Mouse (Mus musculus) CH12.LX (cell line): Measurements from ENCODE around the gene Layn.

Source experiments
- CHD2 ChIP-seq: IDR thresholded peaks from 2 replicates; pipeline ENCODE4 v1.6.1; 2011; ENCODE audit warnings: low read length, improper control_type of control experiment
- CTCF ChIP-seq, 2 experiments: IDR thresholded peaks in 1 of 2; conservative IDR thresholded peaks in 1 of 2; 2 replicates each; pipeline ENCODE4 v1.5.1; 2011 to 2012; ENCODE audit warnings: low read depth in 2 of 2, low read length in 2 of 2, improper control_type of control experiment in 1 of 2, inconsistent platforms in 1 of 2, mild to moderate bottlenecking in 1 of 2, moderate library complexity in 1 of 2
- E2F4 ChIP-seq: IDR thresholded peaks from 2 replicates; pipeline ENCODE4 v1.6.1; 2011; ENCODE audit warnings: low read depth, low read length, improper control_type of control experiment; ENCODE audit not compliant: insufficient replicate concordance
- EP300 ChIP-seq: IDR thresholded peaks from 2 replicates; pipeline ENCODE4 v1.6.1; 2011; ENCODE audit warnings: low read length, improper control_type of control experiment
- MAFK ChIP-seq: IDR thresholded peaks from 2 replicates; pipeline ENCODE4 v1.6.1; 2011; ENCODE audit warnings: low read length, improper control_type of control experiment; ENCODE audit not compliant: insufficient replicate concordance
- MYC ChIP-seq: IDR thresholded peaks from 2 replicates; pipeline ENCODE4 v1.6.1; 2011; ENCODE audit warnings: low read depth, mild to moderate bottlenecking, improper control_type of control experiment, low read length
- POLR2AphosphoS2 ChIP-seq: IDR thresholded peaks from 2 replicates; pipeline ENCODE4 v1.6.1; 2011; ENCODE audit warnings: low read depth, low read length, improper control_type of control experiment
- RAD21 ChIP-seq: IDR thresholded peaks from 2 replicates; pipeline ENCODE4 v1.6.1; 2011; ENCODE audit warnings: low read depth, mild to moderate bottlenecking, low read length, improper control_type of control experiment, moderate library complexity
- RCOR1 ChIP-seq: conservative IDR thresholded peaks from 2 replicates; pipeline ENCODE4 v1.6.1; 2012; ENCODE audit warnings: low read depth, mild to moderate bottlenecking, inconsistent platforms, low read length, improper control_type of control experiment
- TCF12 ChIP-seq: IDR thresholded peaks from 2 replicates; pipeline ENCODE4 v1.6.1; 2014; ENCODE audit warnings: low read depth, mild to moderate bottlenecking, inconsistent platforms, low read length, improper control_type of control experiment
- ZMIZ1 ChIP-seq: IDR thresholded peaks from 2 replicates; pipeline ENCODE4 v1.6.1; 2012; ENCODE audit warnings: low read depth, mild to moderate bottlenecking, inconsistent platforms, low read length, improper control_type of control experiment
- ZNF384 ChIP-seq: IDR thresholded peaks from 2 replicates; pipeline ENCODE4 v1.6.1; 2012; ENCODE audit warnings: low read depth, low read length, improper control_type of control experiment, inconsistent platforms

GRCm38 (mm10) chr9:51076979-51077315 lies at the start of gene Layn:
- no peak for TF ChIP-seq RCOR1
- no peak for TF ChIP-seq CTCF (conservative IDR thresholded peaks at IDR 0.05 in 1 of 2, IDR thresholded peaks at IDR 0.05 in 1 of 2; ENCODE audit: low read depth in 2 of 2, low read length in 2 of 2)
- TF ChIP-seq EP300 = no peak
- TF ChIP-seq MAFK = no peak
- no peak for TF ChIP-seq E2F4
- TF ChIP-seq ZNF384 = no peak
- no peak for TF ChIP-seq ZMIZ1
- no peak for TF ChIP-seq CHD2
- TF ChIP-seq TCF12 = no peak
- no peak for TF ChIP-seq RAD21
- TF ChIP-seq POLR2AphosphoS2 = no peak
- TF ChIP-seq MYC = no peak
